Mouse (Mus musculus) bone marrow macrophage, adult 2 months (primary cell): Measurements from ENCODE around the gene Arhgef33.

Source experiments
- CTCF ChIP-seq: IDR thresholded peaks from 2 replicates; pipeline ENCODE4 v1.5.1; 2012; ENCODE audit warnings: low read depth, mild to moderate bottlenecking, low read length, moderate library complexity
- POLR2A ChIP-seq: IDR thresholded peaks from 2 replicates; pipeline ENCODE4 v1.6.1; 2012; ENCODE audit warnings: mild to moderate bottlenecking, low read depth, low read length, borderline replicate concordance

GRCm38 (mm10) chr17:80368606-80369005, 61.4 kb downstream of the Arhgef33 start:
- TF ChIP-seq CTCF (no peak), POLR2A (no peak)
